Mouse (Mus musculus) midbrain, embryonic 10.5 days (tissue): ENCODE measurements around the gene Rgs6. TPM values are rescaled to one million over a fixed set of nuclear protein-coding genes. Genes with fewer than 3 reads are reported as not detected.

Experiments used
- DNase-seq: peaks from one replicate; pipeline ENCODE4 v3.0.0-alpha.2; 2017; ENCODE audit warnings: low spot score
- H3K27ac ChIP-seq: fragments of 300-500 bp; sonication (generic); replicated peaks from 2 replicates; pipeline ENCODE4 v1.5.1; 2016; ENCODE audit warnings: mild to moderate bottlenecking
- H3K27me3 ChIP-seq: fragments of 300-500 bp; sonication (generic); 2 replicates; pipeline ENCODE4 v1.6.1; 2016; ENCODE audit warnings: low read depth, mild to moderate bottlenecking; ENCODE audit not compliant: poor library complexity, severe bottlenecking
- H3K36me3 ChIP-seq: fragments of 300-500 bp; sonication (generic); 2 replicates; pipeline ENCODE4 v1.6.1; 2016; ENCODE audit warnings: mild to moderate bottlenecking, moderate library complexity
- H3K4me1 ChIP-seq: fragments of 300-500 bp; sonication (generic); 2 replicates; pipeline ENCODE4 v1.6.1; 2016
- H3K4me3 ChIP-seq: fragments of 300-500 bp; sonication (generic); 2 replicates; pipeline ENCODE4 v1.5.1; 2016; ENCODE audit warnings: mild to moderate bottlenecking, moderate library complexity
- H3K9me3 ChIP-seq: fragments of 300-500 bp; sonication (generic); replicated peaks from 2 replicates; pipeline ENCODE4 v1.6.1; 2016; ENCODE audit warnings: mild to moderate bottlenecking
- WGBS: fragments of 180-500 bp; shearing (Covaris S2); methylation state at CpG from one replicate; pipeline ENCODE4 v1.1.7; 2016; 5-methylcytosine and 5-hydroxymethylcytosine counted together
- polyA plus RNA-seq: library from polyadenylated mRNA; unstranded; fragments of >200 nt; fragmentation: Nextera tagmentation; extraction: Ambion mirVana; gene quantifications from 2 replicates; pipeline ENCODE4 v1.2.1, GENCODE M21; 2016

Gene Rgs6
- polyA plus RNA-seq, 1 experiment from 2014 or later: 0.33 TPM

- Histone ChIP-seq H3K9me3 (no peaks in the 10 kb centered on the region), H3K27me3 (no peaks in the 10 kb centered on the region), H3K4me3 (no peak overlapping the region), H3K27ac (no peak overlapping the region), H3K4me1 (peaks cover 21% of the 10 kb centered on the region), H3K36me3 (no peaks in the 10 kb centered on the region)
- no peak for DNase-seq
- WGBS: 62% methylated on average over 9 of the region's 9 CpGs
Measured at GRCm38 (mm10) chr12:83105514-83106119, 517.5 kb downstream of the Rgs6 start.

GRCm38 (mm10) chr12:83106120-83106517 is 518.0 kb downstream of the Rgs6 start:
- Histone ChIP-seq H3K4me1 (peaks cover 21% of the 10 kb centered on the region), H3K27ac (no peak overlapping the region), H3K4me3 (no peak overlapping the region), H3K9me3 (no peaks in the 10 kb centered on the region), H3K27me3 (no peaks in the 10 kb centered on the region), H3K36me3 (no peaks in the 10 kb centered on the region)
- no peak for DNase-seq
- WGBS: 89% methylated on average over 5 of the region's 5 CpGs

- Histone ChIP-seq H3K36me3 (no peaks in the 10 kb centered on the region), H3K27me3 (no peaks in the 10 kb centered on the region), H3K27ac (no peak overlapping the region), H3K9me3 (no peaks in the 10 kb centered on the region), H3K4me3 (no peak overlapping the region), H3K4me1 (peaks cover 36% of the 10 kb centered on the region)
- WGBS: 94% methylated on average over 4 of the region's 4 CpGs
- no peak for DNase-seq
Measured at GRCm38 (mm10) chr12:83109486-83109885, 521.4 kb downstream of the Rgs6 start.

GRCm38 (mm10) chr12:83109891-83110630 is 522.0 kb downstream of the Rgs6 start:
- no peak for DNase-seq
- Histone ChIP-seq H3K4me3 (no peak overlapping the region), H3K4me1 (peaks cover 36% of the 10 kb centered on the region), H3K27ac (no peak overlapping the region), H3K36me3 (no peaks in the 10 kb centered on the region), H3K9me3 (no peaks in the 10 kb centered on the region), H3K27me3 (no peaks in the 10 kb centered on the region)
- WGBS: 79% methylated on average over 11 of the region's 11 CpGs

- Histone ChIP-seq H3K4me3 (no peak overlapping the region), H3K36me3 (no peaks in the 10 kb centered on the region), H3K9me3 (no peaks in the 10 kb centered on the region), H3K4me1 (peaks cover 34% of the 10 kb centered on the region), H3K27ac (0 out of 2 replicates have a peak overlapping the region, but pooled peaks have one; percentile 3), H3K27me3 (no peaks in the 10 kb centered on the region)
- DNase-seq: no peak
- 47% methylated on average over 3 of the region's 3 CpGs for WGBS
Measured at GRCm38 (mm10) chr12:83110711-83111110, 522.6 kb downstream of the Rgs6 start.

- H3K36me3 ChIP-seq: no peaks in the 10 kb centered on the region
- H3K9me3 ChIP-seq: no peaks in the 10 kb centered on the region
- WGBS: 86% methylated on average over 5 of the region's 5 CpGs
- H3K4me1 ChIP-seq: peaks cover 32% of the 10 kb centered on the region
- H3K27ac ChIP-seq: 0 out of 2 replicates have a peak overlapping the region, but pooled peaks have one; percentile 28
- DNase-seq: no peak
- no peaks in the 10 kb centered on the region for H3K27me3 ChIP-seq
- H3K4me3 ChIP-seq: no peak overlapping the region
Measured at GRCm38 (mm10) chr12:83112283-83112682, 524.2 kb downstream of the Rgs6 start.

GRCm38 (mm10) chr12:83112901-83113628 is 525.0 kb downstream of the Rgs6 start:
- Histone ChIP-seq H3K27ac (0 out of 2 replicates have a peak overlapping the region, but pooled peaks have one; percentile 9), H3K4me3 (no peak overlapping the region), H3K4me1 (peaks cover 32% of the 10 kb centered on the region), H3K36me3 (no peaks in the 10 kb centered on the region), H3K9me3 (no peaks in the 10 kb centered on the region), H3K27me3 (no peaks in the 10 kb centered on the region)
- DNase-seq: no peak
- WGBS: 65% methylated on average over 6 of the region's 6 CpGs

- 69% methylated on average over 3 of the region's 3 CpGs for WGBS
- H3K27me3 ChIP-seq: no peaks in the 10 kb centered on the region
- H3K27ac ChIP-seq: no peak overlapping the region
- H3K36me3 ChIP-seq: no peaks in the 10 kb centered on the region
- DNase-seq: no peak
- H3K4me3 ChIP-seq: no peak overlapping the region
- H3K4me1 ChIP-seq: peaks cover 32% of the 10 kb centered on the region
- no peaks in the 10 kb centered on the region for H3K9me3 ChIP-seq
Measured at GRCm38 (mm10) chr12:83113971-83114370, 525.9 kb downstream of the Rgs6 start.

- Histone ChIP-seq H3K9me3 (no peaks in the 10 kb centered on the region), H3K36me3 (no peaks in the 10 kb centered on the region), H3K27me3 (no peaks in the 10 kb centered on the region), H3K4me1 (peaks cover 32% of the 10 kb centered on the region), H3K4me3 (no peak overlapping the region), H3K27ac (no peak overlapping the region)
- WGBS: 51% methylated on average over 5 of the region's 5 CpGs
- peak; percentile 47 for DNase-seq
Measured at GRCm38 (mm10) chr12:83114396-83115053, 526.4 kb downstream of the Rgs6 start.

- Histone ChIP-seq H3K27me3 (no peaks in the 10 kb centered on the region), H3K4me3 (no peak overlapping the region), H3K27ac (no peak overlapping the region), H3K4me1 (peaks cover 13% of the 10 kb centered on the region), H3K36me3 (no peaks in the 10 kb centered on the region), H3K9me3 (no peaks in the 10 kb centered on the region)
- DNase-seq: no peak
- 65% methylated on average over 3 of the region's 3 CpGs for WGBS
Measured at GRCm38 (mm10) chr12:83124111-83124510, 536.0 kb downstream of the Rgs6 start.

- 92% methylated on average over 4 of the region's 4 CpGs for WGBS
- peaks cover 13% of the 10 kb centered on the region for H3K4me1 ChIP-seq
- H3K27me3 ChIP-seq: no peaks in the 10 kb centered on the region
- no peak overlapping the region for H3K4me3 ChIP-seq
- no peaks in the 10 kb centered on the region for H3K36me3 ChIP-seq
- no peak overlapping the region for H3K27ac ChIP-seq
- no peaks in the 10 kb centered on the region for H3K9me3 ChIP-seq
- DNase-seq: no peak
Measured at GRCm38 (mm10) chr12:83125284-83125683, 537.2 kb downstream of the Rgs6 start.

- Histone ChIP-seq H3K36me3 (no peaks in the 10 kb centered on the region), H3K9me3 (no peaks in the 10 kb centered on the region), H3K27me3 (no peaks in the 10 kb centered on the region), H3K27ac (no peak overlapping the region), H3K4me3 (no peak overlapping the region), H3K4me1 (peaks cover 18% of the 10 kb centered on the region)
- WGBS: 93% methylated on average over 7 of the region's 7 CpGs
- DNase-seq: no peak
Measured at GRCm38 (mm10) chr12:83126923-83127322, 538.8 kb downstream of the Rgs6 start.
